Mouse (Mus musculus) gastrocnemius, postnatal 10 days (tissue): ENCODE data around the gene Wnt10b. TPM values are rescaled to one million over a fixed set of nuclear protein-coding genes. Genes with fewer than 3 reads are reported as not detected.
A peak's percentile ranks its signal among the peaks of the same experiment; 100 is the strongest.
"Not testable (repeated sequence)": the region's sequence is repeated elsewhere in the genome, so short reads cannot be mapped to it uniquely, and the experiment has no call there.

Source experiments
- DNase-seq: peaks from one replicate; pipeline ENCODE4 v3.0.0; 2021; ENCODE audit warnings: mixed read lengths
- long read RNA-seq, 2 experiments: library from polyadenylated mRNA; stranded (forward); transcript quantifications; one replicate each; pipeline ENCODE4 v2.0.0; 2021
- total RNA-seq, 2 experiments: library from RNA; stranded (reverse); gene quantifications; 2 replicates each; pipeline ENCODE4 v1.2.3; 2021

Gene Wnt10b
- total RNA-seq, result 1 to 10 TPM; 1.3 to 1.5 TPM
- long read RNA-seq, experiment 1, result 0 reads
- long read RNA-seq, experiment 2, result 0 reads

DNA sequence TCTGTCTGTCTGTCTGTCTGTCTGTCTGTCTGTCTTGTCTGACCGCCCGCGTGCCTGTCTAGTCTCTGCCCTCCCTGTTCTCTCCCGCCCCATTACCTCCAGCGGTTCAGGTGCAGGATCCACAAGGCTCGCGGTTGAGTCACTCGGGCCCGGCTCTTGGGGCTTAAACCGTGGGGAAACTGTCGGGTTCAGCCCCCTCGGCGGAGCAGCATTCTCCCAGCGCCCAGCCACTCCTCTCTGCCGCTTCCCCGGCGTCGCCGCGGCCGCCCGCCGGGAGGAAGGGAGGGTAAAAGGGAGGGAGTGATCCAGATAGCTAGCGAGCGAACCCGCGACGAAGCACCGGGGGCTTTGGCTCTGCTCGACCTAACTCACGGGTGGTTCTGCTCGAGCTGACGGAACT, at the start of gene Wnt10b:
Gene Wnt10b (minus strand): TSS at position 389 of the 400 bp plus-strand sequence.
- no peak for DNase-seq

DNA sequence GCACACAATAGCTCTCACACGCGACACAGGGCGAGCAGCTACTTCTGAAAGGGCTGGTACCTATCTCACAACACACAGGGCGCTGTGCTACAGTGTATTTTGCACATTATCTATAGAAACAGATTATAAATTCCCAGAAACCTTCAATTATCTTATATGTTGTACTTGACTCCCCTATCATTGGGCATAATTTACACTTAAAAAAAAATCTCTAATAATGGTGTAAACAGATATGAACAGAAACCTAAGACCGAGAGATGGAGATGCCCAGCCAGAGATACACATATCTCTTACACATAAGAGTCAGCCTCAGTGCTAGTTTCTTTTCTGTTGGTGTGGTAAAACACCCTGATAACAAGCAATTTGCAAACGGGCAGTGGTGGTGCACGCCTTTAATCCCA, 49.7 kb upstream of the Wnt10b start:
- DNase-seq, result no peak

DNA sequence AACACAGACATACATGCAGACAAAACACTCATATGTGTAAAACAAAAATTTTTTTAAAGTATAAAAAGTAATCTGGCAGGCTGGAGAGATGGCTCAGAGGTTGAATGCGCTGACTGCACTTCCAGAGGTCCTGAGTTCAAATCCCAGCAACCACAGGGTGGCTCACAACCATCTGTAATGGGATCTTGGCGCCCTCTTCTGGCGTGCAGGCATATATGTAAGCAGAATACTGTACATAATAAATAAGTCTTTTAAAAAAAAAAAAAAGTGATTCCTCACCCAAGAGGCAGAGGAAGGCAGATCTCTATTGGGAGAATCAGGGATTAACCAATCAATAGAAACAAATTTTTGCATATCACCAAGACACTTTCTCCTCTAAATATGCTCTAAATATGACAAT, 45.5 kb upstream of the Wnt10b start:
- no peak for DNase-seq

DNA sequence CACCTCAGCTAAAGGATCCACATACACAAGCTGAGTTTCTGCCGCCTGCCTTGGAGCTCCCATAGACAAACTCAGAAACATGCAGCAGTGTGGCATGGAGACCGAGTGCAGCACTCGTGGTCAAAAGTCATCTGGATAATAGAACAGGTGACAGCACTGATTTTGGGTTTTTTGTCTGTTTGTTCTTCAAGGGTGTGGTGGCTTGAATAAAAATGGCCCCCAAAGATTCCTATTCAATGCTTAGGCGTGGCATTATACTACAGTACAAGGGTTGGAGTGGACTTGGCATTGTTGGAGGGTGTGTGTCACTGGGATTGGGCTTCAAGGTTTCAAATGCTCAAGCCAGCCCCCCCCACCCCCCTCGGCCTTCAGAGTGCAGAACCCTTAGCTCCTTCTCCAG, 44.2 kb upstream of the Wnt10b start:
- DNase-seq, result no peak

DNA sequence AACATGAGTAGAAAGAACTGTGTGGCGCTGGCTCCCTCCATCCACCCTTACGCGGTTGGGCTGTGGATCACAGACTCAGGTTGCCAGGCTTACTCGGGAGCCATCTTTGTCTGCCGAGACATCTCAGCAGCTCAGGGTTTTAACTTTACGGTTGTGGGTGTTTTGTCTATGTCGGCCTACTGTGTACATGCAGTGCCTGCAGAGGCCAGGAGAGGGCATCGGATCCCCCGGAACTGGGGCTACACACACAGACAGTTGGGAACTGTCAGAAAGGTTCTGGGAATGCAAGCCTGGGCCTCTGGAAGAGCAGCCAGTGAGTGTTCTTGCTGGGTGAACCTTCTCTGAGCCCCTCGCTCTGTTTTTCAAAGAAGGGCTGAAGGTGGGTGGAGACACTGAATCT, 43.5 kb upstream of the Wnt10b start:
- DNase-seq, result no peak

DNA sequence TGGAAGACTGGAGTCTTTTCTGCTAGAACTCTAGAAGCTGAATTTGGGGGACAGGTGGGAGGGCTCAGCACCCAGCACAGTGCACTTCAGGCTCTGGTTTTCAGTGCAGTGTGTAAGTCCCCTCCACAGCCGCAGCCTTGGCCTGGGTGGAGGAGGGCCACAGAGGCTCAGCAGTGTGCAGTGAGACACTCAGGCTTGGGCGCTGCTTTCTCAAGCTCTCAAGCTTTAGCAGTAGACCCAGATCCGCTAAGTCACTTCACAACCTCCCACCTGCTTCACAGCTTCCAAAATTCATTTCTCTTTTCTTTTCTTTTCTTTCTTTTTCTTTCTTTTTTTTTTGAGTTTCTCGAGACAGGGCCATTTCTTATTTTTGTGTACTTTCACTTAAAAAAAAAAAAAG, 43.0 kb upstream of the Wnt10b start:
- DNase-seq, result no peak

DNA sequence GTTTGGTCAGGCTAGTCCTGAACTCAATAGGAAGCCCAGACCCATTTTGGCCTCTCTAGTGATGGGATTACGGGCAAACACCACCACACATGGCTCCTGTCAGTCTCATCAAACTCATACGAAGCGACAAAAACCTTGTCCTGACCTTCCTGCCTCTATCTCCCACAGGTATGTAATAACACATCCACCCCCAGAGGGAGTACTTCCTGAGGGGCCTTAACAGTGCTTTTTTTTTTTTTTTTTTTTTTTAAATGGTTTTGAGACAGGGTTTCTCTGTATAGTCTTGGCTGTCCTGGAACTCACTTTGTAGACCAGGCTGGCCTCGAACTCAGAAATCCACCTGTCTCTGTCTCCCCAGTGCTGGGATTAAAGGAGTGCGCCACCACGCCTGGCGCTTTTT, 40.2 kb upstream of the Wnt10b start:
- no peak for DNase-seq

DNA sequence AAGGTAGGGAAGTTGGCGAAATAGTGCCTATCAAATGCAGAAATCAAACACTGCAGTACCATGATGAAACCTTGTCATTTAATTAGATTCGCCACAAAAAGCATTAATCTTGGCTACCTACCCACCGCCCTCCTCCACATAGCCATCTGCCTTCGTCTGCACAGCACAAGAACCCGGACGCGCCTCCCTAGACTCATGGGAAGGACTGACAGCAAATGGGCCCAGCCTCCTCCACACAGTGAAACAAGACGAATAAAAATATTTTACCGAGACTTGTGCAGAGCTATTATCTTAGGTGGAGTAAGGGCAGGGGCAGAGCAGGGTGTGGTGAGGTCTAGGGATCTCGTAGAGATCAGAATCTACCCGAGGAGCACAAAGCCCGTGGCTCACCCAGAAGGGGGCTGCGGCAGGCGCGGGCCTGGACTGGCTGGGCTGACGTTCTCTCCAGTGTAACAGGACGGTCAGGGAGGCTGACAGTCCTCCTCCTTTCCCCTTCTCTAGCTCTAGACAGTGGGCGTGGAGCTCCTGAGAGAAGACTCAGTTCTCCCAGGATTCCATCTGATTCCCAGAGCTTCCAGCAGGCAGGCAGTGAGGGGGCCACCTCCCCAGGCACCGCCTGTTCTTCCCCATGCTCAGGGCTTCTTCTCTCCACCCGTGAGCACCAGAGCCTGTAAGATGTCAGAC, 34.9 kb upstream of the Wnt10b start:
- DNase-seq, result no peak

DNA sequence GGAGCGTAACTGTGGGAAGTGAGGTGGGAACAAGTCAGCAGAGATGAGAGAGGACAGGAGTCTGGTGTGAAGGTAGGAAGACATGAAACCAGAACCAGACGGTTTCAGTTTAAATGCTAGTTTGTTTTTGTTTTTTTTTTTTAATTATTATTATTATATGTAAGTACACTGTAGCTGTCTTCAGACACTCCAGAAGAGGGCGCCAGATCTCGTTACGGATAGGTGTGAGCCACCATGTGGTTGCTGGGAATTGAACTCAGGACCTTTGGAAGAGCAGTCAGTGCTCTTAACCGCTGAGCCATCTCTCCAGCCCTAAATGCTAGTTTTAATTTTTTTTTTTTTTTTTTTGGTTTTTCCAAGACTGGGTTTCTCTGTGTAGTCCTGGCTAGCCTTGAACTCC, 32.3 kb upstream of the Wnt10b start:
- DNase-seq, result not testable (repeated sequence)

DNA sequence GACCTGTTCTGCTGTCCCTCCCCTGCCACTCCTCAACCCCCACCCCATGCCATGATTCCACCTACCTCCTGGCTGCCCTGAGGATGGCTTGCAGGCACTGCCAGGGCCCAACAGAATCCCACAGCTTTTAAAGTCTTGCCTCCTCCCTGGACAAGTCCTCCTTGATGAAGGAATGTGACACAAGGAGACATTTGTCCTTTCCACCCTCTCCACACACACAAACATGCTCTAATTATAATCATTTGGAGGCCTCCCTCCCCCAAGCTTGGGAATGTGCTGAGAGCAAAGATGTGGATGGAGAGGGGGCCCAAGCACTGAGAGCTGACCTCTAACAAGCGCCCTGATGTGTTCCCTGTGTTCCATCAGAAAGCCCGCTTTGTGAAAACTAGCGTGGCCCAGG, 31.4 kb upstream of the Wnt10b start, which contains the start of gene Ddn:
Gene Ddn (minus strand): TSS at position 101 of the 400 bp plus-strand sequence.
- no peak for DNase-seq

DNA sequence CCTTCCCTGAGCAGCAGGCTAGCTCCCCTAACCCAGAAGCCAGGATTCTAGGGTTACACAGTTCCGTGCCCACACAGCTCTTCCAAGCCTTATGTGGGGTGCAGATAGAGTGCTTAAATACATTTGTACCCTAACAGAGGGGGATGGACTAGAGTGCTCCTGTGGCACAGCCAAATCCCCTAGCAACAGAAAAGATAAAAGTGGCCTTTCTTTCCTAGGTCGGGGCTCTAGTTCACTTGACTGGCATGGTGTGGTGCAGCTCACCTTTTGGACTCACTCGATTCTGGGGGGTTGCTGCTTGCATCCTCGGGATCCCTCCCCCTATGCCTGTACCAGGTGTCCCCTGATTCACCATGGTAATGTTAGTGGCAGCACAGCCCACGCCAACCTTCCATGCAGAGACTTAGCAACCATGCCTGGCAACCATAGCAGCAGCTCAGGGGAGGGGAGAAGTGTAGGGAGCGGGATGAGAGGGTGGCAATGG, 30.7 kb upstream of the Wnt10b start:
- no peak for DNase-seq

DNA sequence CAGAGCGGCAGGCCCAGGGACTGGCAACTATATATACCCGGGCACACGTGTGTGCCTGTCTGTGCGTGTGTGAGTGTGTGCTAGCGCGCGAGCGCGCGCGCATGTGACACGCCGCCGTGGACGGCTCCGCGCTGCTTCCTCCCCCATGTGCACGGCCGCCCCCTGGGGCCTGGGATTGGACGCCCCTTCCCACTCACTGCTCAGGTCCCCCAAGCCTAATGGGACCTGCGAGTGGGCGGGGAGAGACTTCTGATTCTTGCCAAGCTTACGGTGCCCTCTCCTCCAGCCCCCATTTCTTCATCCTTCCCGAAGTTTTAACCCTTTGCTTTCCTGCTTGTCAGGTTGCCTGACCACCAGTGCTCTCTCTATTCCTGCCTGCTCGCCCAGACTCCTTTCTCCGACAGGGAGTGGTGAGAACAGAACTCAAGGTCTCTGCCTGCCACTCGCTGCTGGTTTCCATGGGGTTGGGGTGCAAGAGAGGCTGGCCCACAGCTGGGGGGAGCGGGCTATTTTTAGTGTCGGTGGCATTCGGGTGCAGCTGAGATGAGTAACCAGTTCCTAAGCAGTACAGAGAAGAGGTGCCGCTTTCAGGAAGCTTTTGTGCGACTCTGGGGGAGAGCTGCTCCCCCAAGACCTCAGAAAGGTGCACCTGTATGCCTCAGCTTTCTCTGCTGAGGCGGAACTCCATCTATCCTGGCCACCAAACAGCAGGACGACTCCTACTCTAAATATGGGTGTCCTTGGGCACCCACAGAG, 30.1 kb upstream of the Wnt10b start:
- DNase-seq, result peak; percentile 42

DNA sequence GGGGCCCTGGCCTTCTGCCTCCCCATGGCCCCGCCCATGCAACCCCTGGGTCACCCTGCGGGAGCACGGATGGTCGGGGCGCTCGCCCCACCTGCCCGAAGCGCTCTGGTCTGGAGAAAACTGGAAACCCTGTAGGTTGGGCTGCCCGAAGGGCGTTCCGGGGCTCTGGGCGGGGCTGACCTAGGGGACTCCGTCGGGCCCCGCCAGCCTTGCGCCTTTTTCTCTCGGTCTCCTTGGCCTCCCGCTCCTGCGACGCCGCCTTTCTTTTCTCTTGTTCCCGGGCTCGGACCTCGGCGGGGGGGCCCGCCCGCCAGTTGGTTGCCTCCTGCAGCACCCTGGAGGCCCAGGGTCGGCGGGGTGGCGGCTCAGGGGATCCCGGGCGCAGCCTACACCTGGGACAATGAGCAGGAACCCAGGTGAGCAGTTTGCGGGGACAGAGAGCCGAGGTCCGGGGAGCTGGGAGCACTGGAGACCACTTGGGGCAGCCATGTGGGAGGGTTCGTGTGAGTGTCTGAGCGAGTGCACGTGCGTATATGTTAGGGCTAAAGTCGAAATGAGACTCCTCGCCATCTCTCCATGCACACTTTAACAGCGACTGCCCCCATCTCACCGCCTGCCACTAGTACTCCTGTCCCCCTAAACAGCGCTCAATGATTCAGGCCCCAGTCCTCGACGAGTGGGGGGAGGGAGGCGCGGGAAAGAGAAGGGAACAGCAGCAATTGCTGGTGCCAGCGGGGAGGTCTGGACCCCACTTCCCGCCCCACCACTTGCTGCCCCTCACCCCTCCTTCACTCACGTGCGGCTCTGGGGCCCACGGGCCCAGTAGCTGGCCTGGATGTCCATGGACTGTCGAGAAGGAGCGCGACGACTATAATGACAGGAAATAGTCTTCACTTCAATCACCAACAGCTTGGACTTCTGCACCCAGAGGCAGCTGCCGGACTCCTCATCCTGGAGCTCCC, 29.1 kb upstream of the Wnt10b start:
- peak; percentile 34 for DNase-seq

DNA sequence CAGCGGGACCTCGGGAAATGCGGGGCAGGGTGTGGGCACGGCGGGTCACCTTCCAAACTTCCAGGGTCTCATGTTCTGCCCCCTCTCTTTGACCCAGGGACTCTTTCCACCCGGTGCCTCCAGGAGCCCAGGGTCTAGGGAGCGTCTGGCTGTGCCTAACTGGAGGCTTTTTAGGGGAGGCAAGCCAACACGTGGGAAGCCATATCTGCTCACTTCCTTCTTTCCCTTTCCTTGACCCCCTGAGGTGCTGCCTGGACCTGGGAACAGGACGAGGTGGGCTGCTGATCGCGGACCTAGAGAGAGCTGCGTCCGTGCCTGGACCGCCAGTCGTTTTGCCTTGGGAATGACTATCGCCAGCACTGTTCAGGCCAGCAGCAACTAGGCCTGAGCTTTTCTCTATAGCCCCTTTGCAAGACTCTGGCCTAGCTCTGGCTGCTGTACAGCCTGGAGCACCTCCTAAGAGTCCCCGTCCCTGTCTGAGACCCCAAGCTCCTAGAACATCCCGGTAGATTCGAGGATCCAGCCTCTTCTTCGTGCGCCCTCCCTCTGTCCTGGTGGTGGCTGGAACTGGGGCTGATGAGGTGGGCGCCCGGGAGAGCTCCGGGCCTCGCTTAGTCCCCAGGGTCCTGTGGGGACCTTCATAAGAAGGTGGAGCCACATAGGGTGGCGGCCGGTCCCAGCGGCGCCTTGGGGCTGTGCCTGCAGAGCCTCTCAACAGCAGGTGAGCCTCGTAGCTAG, 28.3 kb upstream of the Wnt10b start:
- peak; percentile 13 for DNase-seq

DNA sequence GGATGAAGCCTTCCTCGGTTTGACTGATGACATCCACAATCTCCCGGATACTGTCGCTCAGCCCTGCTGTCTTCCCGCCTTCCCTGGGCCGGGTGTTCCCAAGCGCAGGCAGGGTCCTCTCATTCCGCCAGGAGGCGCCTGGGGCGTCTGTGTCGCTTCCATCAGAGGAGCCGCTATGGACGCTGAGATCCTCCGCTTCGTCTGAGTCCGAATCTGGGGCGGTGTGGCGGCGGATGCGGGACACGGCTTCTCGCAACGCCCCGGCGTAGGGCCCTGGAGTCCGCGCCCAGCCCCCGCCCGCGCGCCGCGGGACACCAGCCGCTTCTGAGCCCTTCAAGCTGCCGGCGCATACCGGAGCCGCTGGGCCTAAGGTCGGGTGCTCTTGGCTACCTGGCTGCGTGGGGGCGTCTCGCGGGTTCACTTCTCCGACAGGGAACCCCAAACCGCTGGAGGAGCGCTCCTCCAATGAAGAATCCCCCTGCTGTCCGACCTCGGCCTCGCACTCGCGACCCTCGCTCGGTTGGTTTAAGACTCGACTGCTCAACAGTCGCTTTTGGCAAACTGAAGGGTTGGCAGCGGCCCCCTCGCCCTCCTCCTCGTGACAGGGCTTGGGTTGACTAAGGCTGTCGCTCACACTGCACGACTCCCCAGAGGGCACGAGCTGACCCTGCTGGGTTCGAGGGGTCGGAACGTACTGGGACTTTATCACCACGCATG, 27.5 kb upstream of the Wnt10b start:
- DNase-seq, result peak; percentile 76

DNA sequence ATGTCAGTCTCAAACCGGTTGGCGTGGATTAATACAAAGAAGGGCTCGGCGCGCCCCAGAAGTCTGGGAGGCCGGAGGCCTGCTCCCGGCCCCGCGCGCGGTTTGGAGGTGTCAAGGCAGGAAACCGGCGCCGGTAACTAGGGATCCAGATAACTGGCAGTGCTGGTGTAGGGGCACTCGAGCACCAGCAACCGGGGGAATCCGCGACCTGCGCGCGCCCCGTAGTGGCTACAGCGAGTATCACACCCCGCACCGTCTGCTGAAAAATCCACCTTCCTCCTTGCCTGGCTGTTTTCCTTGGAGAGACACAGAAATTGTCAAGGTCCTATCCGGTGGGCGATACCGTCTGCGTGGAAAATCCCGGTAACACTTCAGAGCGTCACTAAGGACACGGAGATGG, 26.1 kb upstream of the Wnt10b start:
- peak; percentile 89 for DNase-seq

DNA sequence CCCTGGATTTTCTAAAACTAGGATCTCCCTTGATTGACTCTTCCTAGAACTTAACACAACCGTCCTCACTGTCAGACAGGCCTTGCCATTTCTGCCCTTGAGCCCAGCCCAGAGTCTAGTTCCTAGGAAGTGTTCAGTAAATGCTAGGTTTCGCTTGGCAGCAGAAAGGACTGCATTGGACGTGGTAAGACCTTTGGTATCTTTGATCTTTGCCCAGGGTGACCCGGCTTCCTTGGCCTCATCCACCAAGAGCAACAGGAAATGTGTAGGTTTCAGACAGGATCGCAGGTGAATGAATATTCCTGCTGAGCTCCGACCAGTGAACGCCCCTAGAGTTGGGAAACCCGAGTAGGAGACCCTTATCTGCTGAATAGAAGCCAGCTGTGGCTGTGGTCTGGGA, 25.0 kb upstream of the Wnt10b start:
- no peak for DNase-seq

DNA sequence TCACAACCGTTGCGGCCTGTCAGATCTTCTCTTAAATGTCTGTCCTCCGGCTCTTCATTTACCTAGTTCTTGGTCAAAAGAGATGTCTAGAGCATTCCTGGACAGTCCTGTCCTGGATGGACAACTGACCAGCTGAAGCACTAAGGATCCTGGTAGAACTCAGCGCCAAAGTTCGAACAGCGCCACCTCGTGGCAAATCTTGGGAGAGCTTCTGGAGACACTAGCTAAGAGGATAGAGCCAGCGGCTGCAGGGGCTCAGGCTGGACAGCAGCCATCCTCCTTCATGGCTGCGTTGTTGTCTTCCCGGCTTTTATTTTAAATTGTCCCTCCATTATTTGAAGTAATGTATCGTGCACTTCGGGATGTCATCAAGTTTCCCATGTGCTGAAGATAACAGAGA, 21.4 kb upstream of the Wnt10b start:
- DNase-seq, result peak; percentile 90

DNA sequence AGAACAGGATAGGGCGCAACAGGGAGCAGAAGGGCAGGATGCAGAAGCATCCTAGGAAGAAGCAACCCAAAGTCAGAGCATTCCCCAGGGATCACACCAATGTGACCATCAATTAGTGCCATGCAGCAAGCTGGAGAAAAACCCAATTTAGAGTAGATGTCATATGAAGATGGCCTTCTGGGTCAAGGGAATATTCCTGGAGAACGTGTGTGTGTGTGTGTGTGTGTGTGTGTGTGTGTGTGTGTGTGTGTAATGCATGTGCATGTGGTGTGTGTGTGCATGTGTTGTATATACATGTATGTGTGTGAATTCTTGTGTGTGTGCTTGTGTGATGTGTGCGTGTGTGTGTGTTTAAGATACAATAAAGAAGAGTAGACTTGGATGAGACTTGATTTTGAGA, 21.0 kb upstream of the Wnt10b start:
- DNase-seq, result no peak

DNA sequence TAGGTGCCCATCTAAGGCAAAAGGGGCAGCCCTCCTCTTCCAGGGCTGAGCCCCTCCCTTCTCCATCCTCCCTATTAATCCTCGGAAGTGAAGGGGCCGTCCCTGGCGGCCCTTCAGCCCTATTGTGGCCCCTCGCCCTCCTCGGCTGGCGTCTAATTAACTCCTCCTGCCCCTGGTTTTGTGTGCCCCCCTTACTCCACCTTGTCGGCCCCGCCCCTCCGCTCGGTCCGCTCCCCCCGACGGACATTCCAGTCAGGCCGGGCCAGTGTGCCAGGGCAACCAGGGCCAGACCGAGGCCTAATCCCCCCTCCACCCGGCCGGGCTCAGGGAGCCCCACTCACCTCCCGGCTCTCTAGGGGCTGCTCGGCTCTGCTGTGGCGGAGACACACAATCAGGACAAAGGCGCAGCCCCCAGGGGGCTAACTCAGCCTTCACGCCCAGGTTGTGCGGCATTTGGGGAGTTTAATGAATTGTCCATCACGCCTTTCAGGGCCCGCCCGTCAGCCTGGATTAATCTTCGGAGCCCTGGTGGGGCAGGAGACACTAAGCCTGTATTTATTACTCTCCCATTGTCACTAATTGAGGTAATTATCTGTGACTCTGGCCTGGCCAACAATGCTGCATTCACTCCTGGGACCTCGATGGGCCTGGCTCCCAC, 20.0 kb upstream of the Wnt10b start:
- DNase-seq, result no peak
